Mouse (Mus musculus): ENCODE results near the gene Epb41l3. TPM values are rescaled to one million over a fixed set of nuclear protein-coding genes. Genes with fewer than 3 reads are reported as not detected.

Gene Epb41l3
- polyA plus RNA-seq (2014; fragmentation: Nextera tagmentation; extraction: Ambion mirVana) = 122 and 126 TPM in 2 replicates

DNA sequence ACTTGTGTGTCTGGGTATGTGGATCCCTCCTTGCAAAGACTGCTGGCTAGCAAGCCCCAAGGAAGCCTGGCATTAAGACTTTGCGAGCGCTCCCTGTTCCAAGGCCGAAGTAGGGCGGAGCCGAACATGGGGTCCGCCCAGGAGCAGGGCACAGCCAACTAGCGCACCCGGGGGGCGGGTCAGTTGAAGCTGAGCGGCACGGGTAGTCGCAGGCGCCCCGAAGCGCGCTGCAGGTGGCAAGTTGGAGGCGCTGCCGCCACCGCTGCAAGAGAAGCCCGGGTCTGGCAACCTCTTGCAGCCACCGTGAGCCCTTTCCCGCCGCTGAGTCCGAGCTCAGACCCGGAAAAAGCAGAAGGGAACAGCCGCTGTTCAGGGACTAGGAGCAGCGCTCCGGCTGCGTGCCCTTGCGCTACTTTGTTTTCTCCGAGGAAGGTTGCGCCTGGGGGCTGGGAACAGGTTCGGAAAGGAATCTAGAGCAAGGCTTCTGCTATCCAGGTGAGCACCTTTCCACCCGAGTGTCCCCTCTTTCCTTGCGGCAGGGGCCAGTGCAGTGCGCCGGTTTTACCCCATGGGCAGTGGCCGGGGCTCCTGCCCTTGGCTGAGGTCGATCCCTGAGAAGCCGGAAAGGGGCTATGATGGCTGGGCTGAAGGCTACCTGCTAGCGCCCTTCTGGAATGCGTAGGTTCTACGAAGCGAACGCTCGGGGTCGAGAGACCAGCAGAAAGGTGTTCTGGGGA lies at the start of gene Epb41l3:
Epb41l3 (plus strand) TSS at position 183 of the 737 bp plus-strand sequence.
- peak; percentile 82; the same call in 1 of the 2 replicates for ATAC-seq (ENCODE audit: insufficient number of reproducible peaks, insufficient read depth, low FRiP score, low read depth)
- Histone ChIP-seq H3K27me3 (ENCODE audit: control insufficient read depth, insufficient read depth, low read length) (peaks cover 42% of the 10 kb centered on the region), H3K4me2 (ENCODE audit: low read length) (peak within 1 kb of the TSS; percentile 100), H3K9ac (ENCODE audit: low read length) (peak within 1 kb of the TSS; percentile 73), H3K4me3 (ENCODE audit: control insufficient read depth in 1 of 2, insufficient read depth in 1 of 2, low read depth in 1 of 2, low read length in 2 of 2) (peak within 1 kb of the TSS; percentile 45 to 66), H3K9me3 (ENCODE audit: control insufficient read depth, low read length) (no peaks in the 10 kb centered on the region), H3K27ac (replicated peaks in 1 of 2; ENCODE audit: control insufficient read depth in 1 of 2, insufficient read depth in 1 of 2, low read depth in 2 of 2, low read length in 2 of 2) (no peak within 1 kb of the TSS), H3K36me3 (ENCODE audit: control insufficient read depth, insufficient read depth, low read length) (no peaks in the 10 kb centered on the region), H3K4me1 (ENCODE audit: control insufficient read depth in 2 of 2, insufficient read depth in 2 of 2, low read length in 2 of 2) (peaks cover 0 to 10% of the 10 kb centered on the region in 2 experiments; a peak in 3 of 4 replicates)
- under 1% methylated on average over 47 of the region's 47 CpGs for WGBS

DNA sequence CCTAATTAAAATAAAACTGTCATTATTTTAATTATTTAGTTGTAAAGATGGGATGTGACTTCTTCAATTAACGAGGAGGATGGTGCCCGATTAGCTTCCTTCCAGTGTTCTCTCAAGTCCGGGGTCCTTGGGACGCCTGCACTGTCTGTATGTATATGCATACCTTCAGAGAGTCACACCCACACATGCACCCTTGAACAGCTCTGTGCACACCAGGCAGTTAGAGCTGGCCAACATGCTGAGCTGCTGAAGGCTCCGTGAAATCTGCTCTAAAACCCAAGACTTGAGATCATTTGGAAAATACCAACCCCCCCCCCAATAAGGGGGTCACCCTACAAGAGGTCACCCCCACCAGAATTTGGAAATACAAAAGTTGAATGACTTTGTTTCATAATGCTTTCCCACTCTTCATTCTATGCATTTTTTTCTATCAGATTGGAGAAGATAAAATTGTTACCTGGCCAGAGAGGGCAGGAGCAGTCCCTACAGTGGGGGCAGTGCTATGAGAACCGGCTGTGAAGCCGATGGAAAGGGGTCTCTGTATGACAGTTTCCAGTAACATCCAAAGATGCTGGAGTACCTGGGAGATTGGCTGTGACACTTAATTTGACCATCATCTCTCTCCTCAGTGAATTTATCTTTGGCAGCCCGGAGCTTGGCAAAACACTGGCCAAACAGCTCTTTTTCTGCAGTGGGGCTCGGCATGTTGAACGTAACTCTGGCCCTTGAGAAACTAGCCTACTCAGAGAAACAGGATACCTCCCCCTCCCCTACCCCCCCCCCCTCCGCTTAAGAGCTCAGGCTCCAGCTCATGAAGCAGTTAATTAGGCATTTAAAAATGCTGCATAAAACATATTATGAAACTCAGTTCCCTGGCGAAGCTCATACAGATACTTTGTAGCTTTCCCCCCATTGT lies 36.5 kb upstream of the Epb41l3 start:
- no peak for ATAC-seq (ENCODE audit: insufficient number of reproducible peaks, insufficient read depth, low FRiP score, low read depth)
- 62% methylated on average over 12 of the region's 12 CpGs for whole genome bisulfite sequencing
- Histone ChIP-seq H3K36me3 (ENCODE audit: control insufficient read depth, insufficient read depth, low read length) (no peaks in the 10 kb centered on the region), H3K9me3 (ENCODE audit: control insufficient read depth, low read length) (no peaks in the 10 kb centered on the region), H3K27me3 (ENCODE audit: control insufficient read depth, insufficient read depth, low read length) (no peaks in the 10 kb centered on the region), H3K4me2 (ENCODE audit: low read length) (no peak overlapping the region), H3K4me1 (ENCODE audit: control insufficient read depth in 2 of 2, insufficient read depth in 2 of 2, low read length in 2 of 2) (no peaks in the 10 kb centered on the region), H3K9ac (ENCODE audit: low read length) (no peak overlapping the region), H3K27ac (replicated peaks in 1 of 2; ENCODE audit: control insufficient read depth in 1 of 2, insufficient read depth in 1 of 2, low read depth in 2 of 2, low read length in 2 of 2) (no peak overlapping the region), H3K4me3 (ENCODE audit: control insufficient read depth in 1 of 2, insufficient read depth in 1 of 2, low read depth in 1 of 2, low read length in 2 of 2) (no peak overlapping the region)

DNA sequence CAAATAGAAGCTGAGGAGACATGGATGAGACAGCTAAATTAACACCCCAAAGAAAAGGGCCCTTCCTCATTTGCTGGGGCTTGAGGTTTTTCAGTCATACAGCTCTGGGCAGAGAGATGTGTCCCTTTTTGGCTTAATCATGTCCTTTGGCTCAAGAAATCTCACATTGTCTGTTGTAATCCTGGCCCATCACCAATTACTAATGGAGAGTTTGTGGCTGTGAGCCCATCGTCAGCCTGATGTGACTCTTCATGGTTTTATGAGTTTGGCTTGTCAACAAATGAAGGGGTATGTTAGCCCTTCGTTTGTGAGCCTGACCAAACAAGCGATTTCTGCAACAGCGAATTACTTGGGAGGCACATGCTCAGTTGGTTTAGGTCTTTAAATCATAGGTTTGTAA lies 34.0 kb upstream of the Epb41l3 start:
- H3K4me2 ChIP-seq (ENCODE audit: low read length) = no peak overlapping the region
- 81% methylated on average over 4 of the region's 4 CpGs for WGBS
- H3K4me3 ChIP-seq (ENCODE audit: control insufficient read depth in 1 of 2, insufficient read depth in 1 of 2, low read depth in 1 of 2, low read length in 2 of 2) = no peak overlapping the region
- no peaks in the 10 kb centered on the region for H3K27me3 ChIP-seq (ENCODE audit: control insufficient read depth, insufficient read depth, low read length)
- peaks cover 8% of the 10 kb centered on the region; the same call in 1 of the 2 replicates for H3K9me3 ChIP-seq (ENCODE audit: control insufficient read depth, low read length)
- H3K4me1 ChIP-seq (ENCODE audit: control insufficient read depth in 2 of 2, insufficient read depth in 2 of 2, low read length in 2 of 2) = no peaks in the 10 kb centered on the region
- no peak overlapping the region for H3K27ac ChIP-seq (replicated peaks in 1 of 2; ENCODE audit: control insufficient read depth in 1 of 2, insufficient read depth in 1 of 2, low read depth in 2 of 2, low read length in 2 of 2)
- ATAC-seq (ENCODE audit: insufficient number of reproducible peaks, insufficient read depth, low FRiP score, low read depth) = no peak
- H3K9ac ChIP-seq (ENCODE audit: low read length) = no peak overlapping the region
- H3K36me3 ChIP-seq (ENCODE audit: control insufficient read depth, insufficient read depth, low read length) = no peaks in the 10 kb centered on the region

DNA sequence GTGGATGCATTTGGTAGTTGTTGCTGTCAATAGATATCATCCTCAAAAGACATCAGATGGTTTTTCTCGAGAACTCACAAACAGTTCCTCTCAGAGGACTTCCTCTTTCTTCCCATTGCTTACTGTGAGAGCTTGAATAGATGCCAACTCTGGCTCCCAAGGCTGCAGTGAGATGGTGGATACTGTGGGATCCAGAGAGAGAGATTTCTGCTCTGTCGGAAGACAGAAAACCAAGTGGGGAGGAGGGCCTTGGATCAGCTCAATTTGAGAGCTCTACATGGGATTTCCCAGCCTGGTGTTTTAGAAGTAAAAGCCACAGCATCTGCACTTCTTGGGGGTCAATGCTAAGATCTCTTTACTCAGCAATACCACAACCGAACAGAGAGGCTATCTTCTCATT lies 26.7 kb upstream of the Epb41l3 start:
- Histone ChIP-seq H3K4me2 (ENCODE audit: low read length) (no peak overlapping the region), H3K27ac (replicated peaks in 1 of 2; ENCODE audit: control insufficient read depth in 1 of 2, insufficient read depth in 1 of 2, low read depth in 2 of 2, low read length in 2 of 2) (no peak overlapping the region), H3K9me3 (ENCODE audit: control insufficient read depth, low read length) (peaks cover 8% of the 10 kb centered on the region; the same call in 1 of the 2 replicates), H3K27me3 (ENCODE audit: control insufficient read depth, insufficient read depth, low read length) (no peaks in the 10 kb centered on the region), H3K4me3 (ENCODE audit: control insufficient read depth in 1 of 2, insufficient read depth in 1 of 2, low read depth in 1 of 2, low read length in 2 of 2) (no peak overlapping the region), H3K9ac (ENCODE audit: low read length) (no peak overlapping the region), H3K4me1 (ENCODE audit: control insufficient read depth in 2 of 2, insufficient read depth in 2 of 2, low read length in 2 of 2) (no peaks in the 10 kb centered on the region), H3K36me3 (ENCODE audit: control insufficient read depth, insufficient read depth, low read length) (no peaks in the 10 kb centered on the region)
- WGBS = 65% methylated on average over 3 of the region's 3 CpGs
- ATAC-seq (ENCODE audit: insufficient number of reproducible peaks, insufficient read depth, low FRiP score, low read depth) = no peak

DNA sequence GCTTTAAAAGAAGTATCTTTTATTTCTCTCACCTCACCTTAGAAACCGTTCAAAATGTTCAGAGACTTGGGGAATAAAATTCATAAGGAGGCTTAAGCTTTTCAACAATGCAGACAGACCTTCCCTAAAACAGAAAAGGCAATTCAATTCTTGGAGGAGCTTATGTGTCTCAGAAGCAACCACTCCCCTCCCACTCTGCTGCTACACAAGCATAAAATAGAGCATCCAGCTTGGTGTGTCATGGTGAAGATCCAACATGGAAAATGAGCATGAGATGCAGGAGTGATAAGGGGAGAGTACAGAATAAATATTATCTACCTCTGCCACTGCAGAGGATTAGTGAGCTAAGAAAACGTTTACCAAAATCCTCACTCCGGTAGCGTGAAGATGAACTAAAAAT lies 21.5 kb upstream of the Epb41l3 start:
- no peak overlapping the region for H3K27ac ChIP-seq (replicated peaks in 1 of 2; ENCODE audit: control insufficient read depth in 1 of 2, insufficient read depth in 1 of 2, low read depth in 2 of 2, low read length in 2 of 2)
- H3K9ac ChIP-seq (ENCODE audit: low read length) = no peak overlapping the region
- no peak for ATAC-seq (ENCODE audit: insufficient number of reproducible peaks, insufficient read depth, low FRiP score, low read depth)
- H3K4me3 ChIP-seq (ENCODE audit: control insufficient read depth in 1 of 2, insufficient read depth in 1 of 2, low read depth in 1 of 2, low read length in 2 of 2) = no peak overlapping the region
- H3K4me1 ChIP-seq (ENCODE audit: control insufficient read depth in 2 of 2, insufficient read depth in 2 of 2, low read length in 2 of 2) = no peaks in the 10 kb centered on the region
- H3K4me2 ChIP-seq (ENCODE audit: low read length) = no peak overlapping the region
- H3K27me3 ChIP-seq (ENCODE audit: control insufficient read depth, insufficient read depth, low read length) = no peaks in the 10 kb centered on the region
- H3K9me3 ChIP-seq (ENCODE audit: control insufficient read depth, low read length) = peaks cover 7% of the 10 kb centered on the region
- 69% methylated on average over 4 of the region's 4 CpGs for WGBS
- no peaks in the 10 kb centered on the region for H3K36me3 ChIP-seq (ENCODE audit: control insufficient read depth, insufficient read depth, low read length)

DNA sequence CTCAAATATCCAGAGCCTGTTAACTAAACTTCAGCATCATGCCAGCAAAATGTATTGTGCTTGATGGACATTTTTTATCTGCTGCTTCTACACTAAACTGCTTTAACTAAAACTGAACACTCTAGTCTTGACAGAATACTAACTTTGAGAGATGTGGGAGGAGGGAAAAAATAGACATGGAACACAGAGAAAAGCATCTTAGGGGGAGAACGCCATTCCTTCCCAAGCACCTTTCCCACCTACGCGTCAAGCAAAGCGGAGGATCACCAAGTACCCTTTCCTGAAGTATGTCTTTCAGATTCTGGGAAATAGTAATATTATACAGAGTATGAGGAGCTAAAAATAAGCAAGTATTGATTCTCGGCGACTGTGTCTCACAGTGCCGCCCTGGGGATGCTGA lies 15.7 kb upstream of the Epb41l3 start:
- Histone ChIP-seq H3K27ac (replicated peaks in 1 of 2; ENCODE audit: control insufficient read depth in 1 of 2, insufficient read depth in 1 of 2, low read depth in 2 of 2, low read length in 2 of 2) (no peak overlapping the region), H3K36me3 (ENCODE audit: control insufficient read depth, insufficient read depth, low read length) (no peaks in the 10 kb centered on the region), H3K4me1 (ENCODE audit: control insufficient read depth in 2 of 2, insufficient read depth in 2 of 2, low read length in 2 of 2) (no peaks in the 10 kb centered on the region), H3K9ac (ENCODE audit: low read length) (no peak overlapping the region), H3K9me3 (ENCODE audit: control insufficient read depth, low read length) (peaks cover 7% of the 10 kb centered on the region), H3K27me3 (ENCODE audit: control insufficient read depth, insufficient read depth, low read length) (no peaks in the 10 kb centered on the region), H3K4me3 (ENCODE audit: control insufficient read depth in 1 of 2, insufficient read depth in 1 of 2, low read depth in 1 of 2, low read length in 2 of 2) (no peak overlapping the region), H3K4me2 (ENCODE audit: low read length) (no peak overlapping the region)
- WGBS = 82% methylated on average over 7 of the region's 7 CpGs
- ATAC-seq (ENCODE audit: insufficient number of reproducible peaks, insufficient read depth, low FRiP score, low read depth) = no peak

DNA sequence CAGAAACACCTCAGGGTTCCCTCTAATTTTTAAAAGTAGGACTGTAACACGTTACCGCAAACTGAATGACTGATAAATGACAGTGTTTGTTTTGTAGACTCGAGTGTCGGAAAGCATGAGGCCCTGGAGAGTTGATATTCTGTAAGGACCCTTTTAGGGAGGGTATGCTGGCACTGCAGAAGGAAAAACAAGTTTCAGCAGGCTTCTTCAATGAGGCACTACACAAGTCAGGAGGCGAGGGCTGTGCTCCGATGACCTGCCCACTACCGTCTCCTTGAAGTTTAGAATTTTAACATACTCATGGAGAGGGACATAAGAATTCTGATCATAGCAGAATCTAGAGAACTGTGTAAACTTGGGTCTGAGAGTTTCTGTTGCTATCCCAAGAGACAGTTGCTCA lies 15.1 kb upstream of the Epb41l3 start:
- Histone ChIP-seq H3K4me1 (ENCODE audit: control insufficient read depth in 2 of 2, insufficient read depth in 2 of 2, low read length in 2 of 2) (no peaks in the 10 kb centered on the region), H3K4me3 (ENCODE audit: control insufficient read depth in 1 of 2, insufficient read depth in 1 of 2, low read depth in 1 of 2, low read length in 2 of 2) (no peak overlapping the region), H3K9me3 (ENCODE audit: control insufficient read depth, low read length) (peaks cover 7% of the 10 kb centered on the region), H3K9ac (ENCODE audit: low read length) (no peak overlapping the region), H3K4me2 (ENCODE audit: low read length) (no peak overlapping the region), H3K36me3 (ENCODE audit: control insufficient read depth, insufficient read depth, low read length) (no peaks in the 10 kb centered on the region), H3K27ac (replicated peaks in 1 of 2; ENCODE audit: control insufficient read depth in 1 of 2, insufficient read depth in 1 of 2, low read depth in 2 of 2, low read length in 2 of 2) (no peak overlapping the region), H3K27me3 (ENCODE audit: control insufficient read depth, insufficient read depth, low read length) (no peaks in the 10 kb centered on the region)
- ATAC-seq (ENCODE audit: insufficient number of reproducible peaks, insufficient read depth, low FRiP score, low read depth) = no peak
- WGBS = 78% methylated on average over 7 of the region's 7 CpGs
